Mouse (Mus musculus) liver, adult 2 months (tissue): ENCODE data around the gene Dlg2. TPM values are rescaled to one million over a fixed set of nuclear protein-coding genes. Genes with fewer than 3 reads are reported as not detected.

Source experiments
- DNase-seq: peaks from one replicate; pipeline ENCODE4 v3.0.0-alpha.2; 2011; ENCODE audit warnings: low read depth, low spot score; ENCODE audit errors: extremely low read depth
- H3K27ac ChIP-seq: fragments of 200-500 bp; replicated peaks from 2 replicates; pipeline ENCODE4 v1.5.1; 2012; ENCODE audit warnings: low read depth, mild to moderate bottlenecking, control low read depth, inconsistent platforms, low read length; ENCODE audit not compliant: insufficient read depth
- H3K27me3 ChIP-seq: fragments of 200-500 bp; 2 replicates; pipeline ENCODE4 v1.6.1; 2012; ENCODE audit warnings: mild to moderate bottlenecking, moderate library complexity, low read length, inconsistent platforms; ENCODE audit not compliant: control insufficient read depth, insufficient read depth
- H3K36me3 ChIP-seq: fragments of 200-500 bp; 2 replicates; pipeline ENCODE4 v1.6.1; 2012; ENCODE audit warnings: low read length, inconsistent platforms; ENCODE audit not compliant: control insufficient read depth, insufficient read depth
- H3K4me1 ChIP-seq: fragments of 200-500 bp; 2 replicates; pipeline ENCODE4 v1.6.1; 2011; ENCODE audit warnings: low read length; ENCODE audit not compliant: control insufficient read depth, insufficient read depth
- H3K4me3 ChIP-seq: fragments of 200-500 bp; 2 replicates; pipeline ENCODE4 v1.5.1; 2011; ENCODE audit warnings: low read depth, mild to moderate bottlenecking, control low read depth, low read length, moderate library complexity; ENCODE audit not compliant: insufficient read depth
- H3K79me2 ChIP-seq: fragments of 200-500 bp; 2 replicates; pipeline ENCODE4 v1.6.1; 2012; ENCODE audit warnings: inconsistent platforms, mild to moderate bottlenecking, low read length, moderate library complexity; ENCODE audit not compliant: control insufficient read depth, insufficient read depth
- H3K9ac ChIP-seq: fragments of 200-500 bp; 2 replicates; pipeline ENCODE4 v1.6.1; 2012; ENCODE audit warnings: low read depth, mild to moderate bottlenecking, control low read depth, inconsistent platforms, low read length
- CTCF ChIP-seq: fragments of 200-500 bp; IDR thresholded peaks from 2 replicates; pipeline ENCODE4 v1.5.1; 2011; ENCODE audit warnings: low read depth, low read length, control low read depth
- POLR2A ChIP-seq: fragments of 200-500 bp; IDR thresholded peaks from 2 replicates; pipeline ENCODE4 v1.6.1; 2011; ENCODE audit warnings: low read length, control low read depth; ENCODE audit not compliant: insufficient read depth; ENCODE audit errors: extremely low read depth
- WGBS: fragments of 180-500 bp; shearing (Covaris S2); methylation state at CpG from one replicate; pipeline ENCODE4 v1.1.7; 2018; 5-methylcytosine and 5-hydroxymethylcytosine counted together
- polyA plus RNA-seq: library from polyadenylated mRNA; depleted of rRNA; stranded (reverse); fragments of >200 nt; gene quantifications from 2 replicates; pipeline ENCODE4 v1.2.3, GENCODE M21; 2012
- total RNA-seq: library from RNA; depleted of rRNA; stranded (reverse); fragments of >200 nt; gene quantifications from 2 replicates; pipeline ENCODE4 v1.2.3, GENCODE M21; 2014

The Dlg2 gene
- total and polyA plus RNA-seq, 2 experiments, result 0.65 TPM; not detected in 1

GRCm38 (mm10) chr7:91785445-91785844 is 1309.0 kb downstream of the Dlg2 start:
- no peak overlapping the region for H3K9ac ChIP-seq
- no peak overlapping the region for H3K27ac ChIP-seq
- 88% methylated on average over 5 of the region's 5 CpGs for WGBS
- H3K27me3 ChIP-seq, result no peaks in the 10 kb centered on the region
- TF ChIP-seq CTCF, result no peak
- TF ChIP-seq POLR2A, result no peak
- H3K4me1 ChIP-seq, result no peaks in the 10 kb centered on the region
- H3K4me3 ChIP-seq, result no peak overlapping the region
- H3K79me2 ChIP-seq, result no peaks in the 10 kb centered on the region
- no peaks in the 10 kb centered on the region for H3K36me3 ChIP-seq
- DNase-seq, result no peak

GRCm38 (mm10) chr7:91785871-91786270 is 1309.4 kb downstream of the Dlg2 start:
- H3K27ac ChIP-seq, result no peak overlapping the region
- no peaks in the 10 kb centered on the region for H3K4me1 ChIP-seq
- H3K4me3 ChIP-seq, result no peak overlapping the region
- no peaks in the 10 kb centered on the region for H3K27me3 ChIP-seq
- H3K79me2 ChIP-seq, result no peaks in the 10 kb centered on the region
- WGBS, result 75% methylated on average over 3 of the region's 3 CpGs
- TF ChIP-seq CTCF (no peak), POLR2A (no peak)
- no peak for DNase-seq
- no peaks in the 10 kb centered on the region for H3K36me3 ChIP-seq
- no peak overlapping the region for H3K9ac ChIP-seq

GRCm38 (mm10) chr7:91790949-91791564 is 1314.6 kb downstream of the Dlg2 start:
- Histone ChIP-seq H3K9ac (no peak overlapping the region), H3K4me3 (no peak overlapping the region), H3K27me3 (no peaks in the 10 kb centered on the region), H3K36me3 (no peaks in the 10 kb centered on the region), H3K4me1 (no peaks in the 10 kb centered on the region), H3K27ac (no peak overlapping the region), H3K79me2 (no peaks in the 10 kb centered on the region)
- DNase-seq, result no peak
- TF ChIP-seq CTCF, result no peak
- no peak for TF ChIP-seq POLR2A
- 81% methylated on average over 4 of the region's 4 CpGs for whole genome bisulfite sequencing

- no peak overlapping the region for H3K4me3 ChIP-seq
- no peak overlapping the region for H3K27ac ChIP-seq
- no peaks in the 10 kb centered on the region for H3K79me2 ChIP-seq
- H3K9ac ChIP-seq, result no peak overlapping the region
- no peaks in the 10 kb centered on the region for H3K4me1 ChIP-seq
- 59% methylated on average over 4 of the region's 4 CpGs for WGBS
- H3K27me3 ChIP-seq, result no peaks in the 10 kb centered on the region
- TF ChIP-seq POLR2A, result no peak
- no peak for TF ChIP-seq CTCF
- DNase-seq, result no peak
- H3K36me3 ChIP-seq, result no peaks in the 10 kb centered on the region
These were observed 1330.2 kb downstream of the Dlg2 start for GRCm38 (mm10) chr7:91806632-91807031.

GRCm38 (mm10) chr7:91810774-91811173 is 1334.3 kb downstream of the Dlg2 start:
- Histone ChIP-seq H3K36me3 (no peaks in the 10 kb centered on the region), H3K4me3 (no peak overlapping the region), H3K9ac (no peak overlapping the region), H3K27me3 (no peaks in the 10 kb centered on the region), H3K4me1 (no peaks in the 10 kb centered on the region), H3K27ac (no peak overlapping the region), H3K79me2 (no peaks in the 10 kb centered on the region)
- 44% methylated on average over 2 of the region's 2 CpGs for WGBS
- TF ChIP-seq POLR2A (no peak), CTCF (no peak)
- no peak for DNase-seq

- no peaks in the 10 kb centered on the region for H3K27me3 ChIP-seq
- TF ChIP-seq POLR2A (no peak), CTCF (no peak)
- H3K9ac ChIP-seq, result no peak overlapping the region
- no peaks in the 10 kb centered on the region for H3K79me2 ChIP-seq
- no peaks in the 10 kb centered on the region for H3K4me1 ChIP-seq
- H3K36me3 ChIP-seq, result no peaks in the 10 kb centered on the region
- H3K4me3 ChIP-seq, result no peak overlapping the region
- WGBS, result 52% methylated on average over 1 of the region's 1 CpGs
- H3K27ac ChIP-seq, result no peak overlapping the region
- DNase-seq, result no peak
These were observed 1341.5 kb downstream of the Dlg2 start for GRCm38 (mm10) chr7:91818004-91818403.
